Mouse (Mus musculus) forebrain, embryonic 11.5 days (tissue): ENCODE measurements around the gene Ubqlnl. TPM values are rescaled to one million over a fixed set of nuclear protein-coding genes. Genes with fewer than 3 reads are reported as not detected.
A peak's percentile ranks its signal among the peaks of the same experiment; 100 is the strongest.

Source experiments
- ATAC-seq: fragments of 200-750 bp; cut with Nextera tagmentation; replicated peaks from 2 replicates; pipeline ENCODE4 v1.8.0; 2017; ENCODE audit warnings: moderate TSS enrichment; ENCODE audit not compliant: low FRiP score
- DNase-seq: peaks from one replicate; pipeline ENCODE4 v3.0.0-alpha.2; 2017; ENCODE audit warnings: low spot score
- H3K27ac ChIP-seq: fragments of 300-500 bp; sonication (generic); 2 replicates; pipeline ENCODE4 v1.5.1; 2014; ENCODE audit warnings: low read depth, low read length
- H3K27me3 ChIP-seq: fragments of 300-500 bp; sonication (generic); 2 replicates; pipeline ENCODE4 v1.6.1; 2014; ENCODE audit warnings: mild to moderate bottlenecking, low read length, mixed read lengths; ENCODE audit not compliant: control insufficient read depth, insufficient read depth
- H3K36me3 ChIP-seq: fragments of 300-500 bp; sonication (generic); 2 replicates; pipeline ENCODE4 v1.6.1; 2014; ENCODE audit warnings: mild to moderate bottlenecking, low read length, moderate library complexity, mixed read lengths; ENCODE audit not compliant: control insufficient read depth, insufficient read depth
- H3K4me1 ChIP-seq: fragments of 300-500 bp; sonication (generic); replicated peaks from 2 replicates; pipeline ENCODE4 v1.6.1; 2014; ENCODE audit warnings: low read length, mixed read lengths; ENCODE audit not compliant: control insufficient read depth, insufficient read depth
- H3K4me2 ChIP-seq: fragments of 300-500 bp; sonication (generic); 2 replicates; pipeline ENCODE4 v1.6.1; 2014; ENCODE audit warnings: low read depth, mild to moderate bottlenecking, low read length, moderate library complexity, mixed read lengths; ENCODE audit not compliant: severe bottlenecking
- H3K4me3 ChIP-seq: fragments of 300-500 bp; sonication (generic); 2 replicates; pipeline ENCODE4 v1.5.1; 2014; ENCODE audit warnings: low read depth, low read length
- H3K9ac ChIP-seq: fragments of 300-500 bp; sonication (generic); 2 replicates; pipeline ENCODE4 v1.6.1; 2014; ENCODE audit warnings: low read length
- H3K9me3 ChIP-seq: fragments of 300-500 bp; sonication (generic); 2 replicates; pipeline ENCODE4 v1.6.1; 2016; ENCODE audit warnings: low read length, mixed read lengths; ENCODE audit not compliant: control insufficient read depth
- WGBS: fragments of 180-500 bp; shearing (Covaris S2); extraction: QIAGEN DNeasy Blood & Tissue Kit; methylation state at CpG from one replicate; pipeline ENCODE4 v1.1.7; 2014; 5-methylcytosine and 5-hydroxymethylcytosine counted together
- polyA plus RNA-seq: library from polyadenylated mRNA; unstranded; fragments of >200 nt; fragmentation: Nextera tagmentation; extraction: Ambion mirVana; gene quantifications from 2 replicates; pipeline ENCODE4 v1.2.1, GENCODE M21; 2014

Gene Ubqlnl
- polyA plus RNA-seq, result not detected in 2 replicates

DNA sequence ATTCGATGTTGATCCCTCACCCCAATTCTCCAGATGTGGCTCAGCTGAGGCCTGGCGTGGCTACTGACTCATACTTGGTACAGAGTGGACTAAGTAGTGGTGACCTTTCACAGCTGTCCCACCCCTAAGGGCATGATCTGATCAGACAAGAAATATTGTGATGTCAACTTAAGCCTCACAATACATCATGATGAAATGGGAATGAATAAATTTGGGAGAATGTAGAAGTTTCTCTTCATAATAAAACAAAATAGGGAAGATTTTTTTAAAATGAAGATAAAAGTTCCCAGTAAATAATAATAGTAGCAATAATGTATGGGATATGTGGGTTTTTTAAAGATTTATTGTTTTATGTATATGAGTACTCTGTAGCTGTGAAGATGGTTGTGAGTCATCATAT lies at the start of gene Ubqlnl:
Gene Ubqlnl (minus strand): TSS at position 101 of the 400 bp plus-strand sequence.
- WGBS, result 84% methylated on average over 2 of the region's 2 CpGs
- Histone ChIP-seq H3K4me1 (no peaks in the 10 kb centered on the region), H3K27ac (no peak within 1 kb of the TSS), H3K4me2 (no peak within 1 kb of the TSS), H3K9ac (no peak within 1 kb of the TSS), H3K4me3 (no peak within 1 kb of the TSS), H3K36me3 (no peaks in the 10 kb centered on the region), H3K9me3 (no peaks in the 10 kb centered on the region), H3K27me3 (no peaks in the 10 kb centered on the region)
- ATAC-seq (no peak), DNase-seq (no peak)

GRCm38 (mm10) chr7:104199822-104200221 lies 49.5 kb upstream of the Ubqlnl start:
- Histone ChIP-seq H3K36me3 (no peaks in the 10 kb centered on the region), H3K9me3 (no peaks in the 10 kb centered on the region), H3K9ac (no peak overlapping the region), H3K27me3 (no peaks in the 10 kb centered on the region), H3K4me1 (no peaks in the 10 kb centered on the region), H3K27ac (no peak overlapping the region), H3K4me2 (no peak overlapping the region), H3K4me3 (no peak overlapping the region)
- 7% methylated on average over 5 of the region's 5 CpGs for WGBS
- ATAC-seq (peak; percentile 78), DNase-seq (peak; percentile 79)

- no peaks in the 10 kb centered on the region for H3K9me3 ChIP-seq
- H3K27me3 ChIP-seq, result no peaks in the 10 kb centered on the region
- ATAC-seq (no peak), DNase-seq (no peak)
- H3K4me3 ChIP-seq, result no peak within 1 kb of the TSS
- H3K4me2 ChIP-seq, result no peak within 1 kb of the TSS
- H3K9ac ChIP-seq, result no peak within 1 kb of the TSS
- no peaks in the 10 kb centered on the region for H3K36me3 ChIP-seq
- H3K4me1 ChIP-seq, result no peaks in the 10 kb centered on the region
- no peak within 1 kb of the TSS for H3K27ac ChIP-seq
- WGBS, result 89% methylated on average over 6 of the region's 6 CpGs
These were observed 45.5 kb upstream of the Ubqlnl start, which contains the start of gene Olfr649 for GRCm38 (mm10) chr7:104195885-104196284. Olfr649 (minus strand) TSS chr7:104195985.

DNA sequence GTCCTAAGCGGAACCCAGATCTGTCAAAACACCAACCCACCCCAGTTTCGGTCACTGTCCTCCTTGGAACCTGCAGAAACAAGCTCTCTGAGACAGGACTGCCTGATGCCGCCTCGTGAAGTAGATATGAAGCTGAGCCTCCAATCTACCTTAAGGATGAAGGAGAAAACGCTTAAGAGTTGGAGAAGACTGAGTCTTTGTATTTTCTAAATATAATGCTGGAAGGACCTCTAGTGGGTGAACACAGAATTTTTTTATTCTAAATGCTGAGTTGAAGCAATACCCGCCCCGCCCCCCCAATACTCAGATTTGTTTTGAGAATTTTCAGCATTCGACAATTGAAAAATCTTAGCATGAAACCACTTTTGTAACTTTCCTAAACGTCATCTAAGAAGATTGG lies 40.9 kb upstream of the Ubqlnl start:
- ATAC-seq, result no peak
- no peaks in the 10 kb centered on the region for H3K9me3 ChIP-seq
- 64% methylated on average over 9 of the region's 9 CpGs for WGBS

DNA sequence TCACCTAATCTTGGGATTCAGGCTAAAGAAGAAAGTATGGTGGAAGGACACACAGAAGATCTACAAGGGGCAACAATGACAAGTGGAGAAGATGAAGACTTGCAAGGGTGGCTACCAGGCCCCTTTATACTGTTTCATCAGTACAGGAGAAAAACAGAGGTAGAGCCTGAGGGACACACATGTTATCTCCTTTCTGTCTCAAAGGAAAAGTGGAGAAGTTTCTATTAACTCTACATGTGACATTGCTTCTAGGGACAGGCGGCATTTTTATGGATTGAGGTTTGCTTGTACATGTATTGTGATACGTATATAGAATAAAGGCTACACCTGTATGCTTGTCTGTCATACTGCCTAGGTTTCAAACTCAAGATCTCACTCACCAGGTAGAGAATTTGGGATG lies 32.9 kb upstream of the Ubqlnl start, which contains the start of gene Olfr648:
Gene Olfr648 (minus strand): TSS at position 101 of the 400 bp plus-strand sequence.
- Histone ChIP-seq H3K4me1 (no peaks in the 10 kb centered on the region), H3K9ac (no peak within 1 kb of the TSS), H3K27ac (no peak within 1 kb of the TSS), H3K36me3 (no peaks in the 10 kb centered on the region), H3K9me3 (no peaks in the 10 kb centered on the region), H3K27me3 (no peaks in the 10 kb centered on the region), H3K4me2 (no peak within 1 kb of the TSS), H3K4me3 (no peak within 1 kb of the TSS)
- 93% methylated on average over 2 of the region's 2 CpGs for WGBS
- no peak for ATAC-seq
- DNase-seq, result no peak

More for the DNA sequence above, 40.9 kb upstream of the Ubqlnl start:
- H3K4me3 ChIP-seq, result no peak overlapping the region
- no peak overlapping the region for H3K4me2 ChIP-seq
- no peak overlapping the region for H3K9ac ChIP-seq
- H3K4me1 ChIP-seq, result no peaks in the 10 kb centered on the region
- DNase-seq, result no peak
- no peaks in the 10 kb centered on the region for H3K27me3 ChIP-seq
- no peak overlapping the region for H3K27ac ChIP-seq
- H3K36me3 ChIP-seq, result no peaks in the 10 kb centered on the region

- Histone ChIP-seq H3K9ac (no peak overlapping the region), H3K27me3 (no peaks in the 10 kb centered on the region), H3K36me3 (no peaks in the 10 kb centered on the region), H3K9me3 (no peaks in the 10 kb centered on the region), H3K4me2 (no peak overlapping the region), H3K4me3 (no peak overlapping the region), H3K4me1 (no peaks in the 10 kb centered on the region), H3K27ac (no peak overlapping the region)
- DNase-seq, result no peak
- no peak for ATAC-seq
- 94% methylated on average over 1 of the region's 1 CpGs for WGBS
These were observed 28.7 kb upstream of the Ubqlnl start for GRCm38 (mm10) chr7:104179074-104179473.

DNA sequence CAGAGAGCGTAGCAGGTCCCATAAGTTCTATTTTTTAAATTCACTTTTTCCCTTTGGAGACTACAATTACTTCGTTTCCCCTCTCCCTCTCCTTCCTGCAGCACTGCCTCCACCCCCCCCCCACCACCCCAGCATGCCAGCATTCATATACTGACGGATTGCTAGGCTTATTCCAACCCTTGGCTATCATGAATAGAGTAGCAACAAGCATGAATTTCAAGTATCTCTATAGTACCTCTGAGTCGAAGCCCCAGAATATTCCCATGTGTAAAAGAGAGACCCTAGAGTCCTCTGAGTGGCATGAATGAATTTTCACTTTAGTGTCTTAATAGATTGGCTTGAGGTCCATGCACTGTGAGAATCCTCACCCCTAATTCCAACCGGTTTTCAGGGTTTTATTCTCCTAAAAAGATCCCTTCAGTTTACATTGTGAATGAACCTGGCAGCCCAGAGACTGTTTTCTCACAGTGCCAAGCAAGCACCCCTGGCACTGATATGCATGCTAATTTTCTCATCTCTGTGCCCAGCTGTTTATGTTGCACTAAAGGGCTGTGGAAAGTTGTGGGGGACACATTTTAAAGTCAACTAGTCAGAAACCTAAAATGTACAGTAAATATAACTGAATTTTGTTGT lies 28.2 kb upstream of the Ubqlnl start:
- H3K4me2 ChIP-seq, result no peak overlapping the region
- no peaks in the 10 kb centered on the region for H3K9me3 ChIP-seq
- H3K9ac ChIP-seq, result no peak overlapping the region
- WGBS, result 75% methylated on average over 5 of the region's 5 CpGs
- DNase-seq (no peak), ATAC-seq (no peak)
- H3K27ac ChIP-seq, result no peak overlapping the region
- H3K36me3 ChIP-seq, result no peaks in the 10 kb centered on the region
- no peaks in the 10 kb centered on the region for H3K4me1 ChIP-seq
- H3K4me3 ChIP-seq, result no peak overlapping the region
- no peaks in the 10 kb centered on the region for H3K27me3 ChIP-seq

DNA sequence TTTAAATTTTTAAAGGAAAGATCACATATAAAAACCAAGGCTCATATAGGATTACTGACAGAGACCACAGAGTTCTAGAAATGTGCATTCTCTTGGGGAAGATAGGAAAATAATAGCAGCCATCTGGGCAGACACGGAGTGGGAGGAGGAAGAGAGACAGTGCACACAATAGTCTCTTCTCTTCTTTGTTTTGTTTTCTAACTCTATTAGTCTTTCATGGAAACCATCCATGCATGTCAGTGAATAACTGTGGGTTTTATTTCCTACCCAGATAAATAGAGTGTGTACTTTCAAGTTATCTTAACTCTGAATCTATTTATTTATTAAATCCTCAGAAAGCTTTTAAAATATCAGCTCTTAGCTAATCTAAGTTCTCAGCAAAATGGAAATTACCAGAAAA lies 24.7 kb upstream of the Ubqlnl start:
- no peak overlapping the region for H3K4me3 ChIP-seq
- no peak overlapping the region for H3K4me2 ChIP-seq
- H3K27ac ChIP-seq, result no peak overlapping the region
- no peaks in the 10 kb centered on the region for H3K36me3 ChIP-seq
- H3K9me3 ChIP-seq, result no peaks in the 10 kb centered on the region
- no peak for DNase-seq
- no peaks in the 10 kb centered on the region for H3K27me3 ChIP-seq
- no peaks in the 10 kb centered on the region for H3K4me1 ChIP-seq
- 30% methylated on average over 1 of the region's 1 CpGs for WGBS
- ATAC-seq, result no peak
- no peak overlapping the region for H3K9ac ChIP-seq

GRCm38 (mm10) chr7:104169634-104170204 lies 19.4 kb upstream of the Ubqlnl start:
- Histone ChIP-seq H3K27me3 (no peaks in the 10 kb centered on the region), H3K9ac (no peak overlapping the region), H3K9me3 (no peaks in the 10 kb centered on the region), H3K4me2 (no peak overlapping the region), H3K36me3 (no peaks in the 10 kb centered on the region), H3K27ac (no peak overlapping the region), H3K4me1 (no peaks in the 10 kb centered on the region), H3K4me3 (no peak overlapping the region)
- DNase-seq, result no peak
- ATAC-seq, result no peak
- WGBS, result 71% methylated on average over 6 of the region's 6 CpGs
